Mouse (Mus musculus): ENCODE results near the gene Wdr43. TPM values are rescaled to one million over a fixed set of nuclear protein-coding genes. Genes with fewer than 3 reads are reported as not detected.

Wdr43 gene
- polyA plus RNA-seq, 1 experiment = 34.4 TPM

DNA sequence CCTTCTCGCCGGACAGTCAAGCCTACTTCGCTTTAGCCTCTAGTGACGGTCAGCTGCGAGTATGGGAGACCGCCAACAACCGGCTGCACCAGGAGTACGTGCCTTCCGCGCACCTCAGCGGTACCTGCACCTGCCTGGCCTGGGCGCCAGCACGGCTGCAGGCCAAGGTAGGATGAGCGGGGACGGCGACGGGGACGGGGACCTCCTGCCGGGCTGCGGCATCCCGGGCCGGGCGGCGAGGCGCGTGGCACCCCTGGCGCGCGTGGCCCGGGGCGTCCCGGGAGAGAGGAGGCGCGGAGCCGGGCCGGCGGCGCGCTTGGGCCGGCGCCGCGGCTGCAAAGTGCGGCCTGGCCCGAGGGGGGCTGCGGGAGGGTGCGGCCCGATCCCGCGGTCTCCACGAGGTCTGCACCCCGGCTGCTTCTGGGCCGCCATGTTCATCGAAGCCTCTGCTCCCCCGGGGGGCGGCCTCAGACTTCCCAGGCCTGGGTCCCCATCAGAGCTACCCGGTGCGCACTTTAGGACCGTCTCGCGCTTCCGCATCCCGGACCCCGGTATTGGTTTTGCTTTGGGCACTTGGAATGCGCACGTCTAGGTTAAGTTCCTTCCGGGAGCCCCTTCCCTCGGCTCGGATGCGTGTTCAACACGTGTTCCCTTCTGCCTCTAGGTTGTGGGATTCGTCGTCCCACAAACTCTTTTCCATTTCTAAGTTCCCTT lies 781 bp downstream of the Wdr43 start:
- Histone ChIP-seq H3K27me3 (ENCODE audit: control insufficient read depth, insufficient read depth, insufficient read length) (no peaks in the 10 kb centered on the region), H3K79me2 (ENCODE audit: control insufficient read depth, insufficient read depth) (peaks cover 59% of the 10 kb centered on the region), H3K36me3 (ENCODE audit: control insufficient read depth, insufficient read depth) (peaks cover 32% of the 10 kb centered on the region), H3K79me3 (ENCODE audit: low read depth) (peaks cover 53% of the 10 kb centered on the region), H3K4me3 (ENCODE audit: insufficient read depth, poor library complexity, severe bottlenecking) (peak overlapping the region; percentile 89), H3ac (ENCODE audit: control insufficient read depth, insufficient read length, low read depth) (peak overlapping the region; percentile 70)
- peak; percentile 83 for TF ChIP-seq MAX (IDR thresholded peaks at IDR 0.05)
- no peak for TF ChIP-seq USF1 (IDR thresholded peaks at IDR 0.05; ENCODE audit: low read depth)

DNA sequence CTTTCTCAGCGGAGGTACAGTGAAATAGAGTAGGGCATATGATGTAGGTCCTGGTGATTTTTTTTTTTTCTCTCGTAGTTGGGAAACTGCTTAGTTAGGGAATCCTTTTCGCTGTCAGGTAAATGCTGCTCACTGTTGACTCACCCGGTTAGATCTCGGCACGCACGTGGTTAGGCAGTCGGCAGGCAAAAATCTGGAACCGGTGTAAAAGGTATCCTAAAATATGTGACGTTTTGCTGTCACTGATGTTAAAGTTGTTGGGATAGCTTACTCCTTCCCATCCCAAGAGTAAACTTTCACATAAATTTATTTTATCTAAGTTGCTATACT lies 1.3 kb downstream of the Wdr43 start:
- peak overlapping the region; percentile 70 for H3ac ChIP-seq (ENCODE audit: control insufficient read depth, insufficient read length, low read depth)
- peaks cover 58% of the 10 kb centered on the region for H3K79me3 ChIP-seq (ENCODE audit: low read depth)
- H3K27me3 ChIP-seq (ENCODE audit: control insufficient read depth, insufficient read depth, insufficient read length) = no peaks in the 10 kb centered on the region
- H3K36me3 ChIP-seq (ENCODE audit: control insufficient read depth, insufficient read depth) = peaks cover 32% of the 10 kb centered on the region
- peaks cover 64% of the 10 kb centered on the region for H3K79me2 ChIP-seq (ENCODE audit: control insufficient read depth, insufficient read depth)
- peak overlapping the region; percentile 89 for H3K4me3 ChIP-seq (ENCODE audit: insufficient read depth, poor library complexity, severe bottlenecking)
- TF ChIP-seq FOSL1 (IDR thresholded peaks at IDR 0.05; ENCODE audit: insufficient read depth, low read length, poor library complexity, severe bottlenecking) (no peak), MAX (IDR thresholded peaks at IDR 0.05) (peak; percentile 57)

DNA sequence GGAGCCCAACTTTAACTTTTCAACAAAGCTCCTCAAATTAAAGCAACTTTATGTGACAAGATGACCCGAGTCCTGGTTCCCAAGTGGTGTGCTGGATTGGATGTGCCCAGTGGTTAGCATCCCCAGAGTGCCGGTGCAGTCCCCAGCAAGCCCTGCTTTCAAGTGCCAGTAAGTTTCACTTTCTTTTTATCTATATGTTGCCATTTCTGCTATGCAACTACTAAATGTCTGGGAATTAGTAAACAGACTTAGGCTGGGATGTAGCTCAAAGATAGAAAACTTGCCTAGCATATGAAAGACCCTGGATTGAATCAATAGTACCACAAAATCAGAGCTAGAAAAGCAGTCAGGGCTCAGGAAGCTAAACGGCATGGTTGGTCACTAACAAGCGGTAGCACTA lies 2.3 kb downstream of the Wdr43 start:
- Histone ChIP-seq H3ac (ENCODE audit: control insufficient read depth, insufficient read length, low read depth) (no peak overlapping the region), H3K79me3 (ENCODE audit: low read depth) (peaks cover 68% of the 10 kb centered on the region), H3K4me3 (ENCODE audit: insufficient read depth, poor library complexity, severe bottlenecking) (no peak overlapping the region), H3K36me3 (ENCODE audit: control insufficient read depth, insufficient read depth) (peaks cover 32% of the 10 kb centered on the region), H3K27me3 (ENCODE audit: control insufficient read depth, insufficient read depth, insufficient read length) (no peaks in the 10 kb centered on the region), H3K79me2 (ENCODE audit: control insufficient read depth, insufficient read depth) (peaks cover 74% of the 10 kb centered on the region)
- no peak for TF ChIP-seq CTCF (IDR thresholded peaks at IDR 0.05; ENCODE audit: control insufficient read depth, insufficient read depth, insufficient read length)
- TF ChIP-seq USF1 (IDR thresholded peaks at IDR 0.05; ENCODE audit: low read depth) = no peak
- TF ChIP-seq MYOG (IDR thresholded peaks at IDR 0.05; ENCODE audit: control insufficient read depth, extremely low read depth, insufficient read length) = no peak
- no peak for TF ChIP-seq CEBPB (IDR thresholded peaks at IDR 0.05; ENCODE audit: low read depth)
- no peak for TF ChIP-seq FOSL1 (IDR thresholded peaks at IDR 0.05; ENCODE audit: insufficient read depth, low read length, poor library complexity, severe bottlenecking)
- no peak for TF ChIP-seq MAX (IDR thresholded peaks at IDR 0.05)
- TF ChIP-seq MYOD1 (IDR thresholded peaks at IDR 0.05; ENCODE audit: control insufficient read depth, insufficient read length, low read depth) = no peak

DNA sequence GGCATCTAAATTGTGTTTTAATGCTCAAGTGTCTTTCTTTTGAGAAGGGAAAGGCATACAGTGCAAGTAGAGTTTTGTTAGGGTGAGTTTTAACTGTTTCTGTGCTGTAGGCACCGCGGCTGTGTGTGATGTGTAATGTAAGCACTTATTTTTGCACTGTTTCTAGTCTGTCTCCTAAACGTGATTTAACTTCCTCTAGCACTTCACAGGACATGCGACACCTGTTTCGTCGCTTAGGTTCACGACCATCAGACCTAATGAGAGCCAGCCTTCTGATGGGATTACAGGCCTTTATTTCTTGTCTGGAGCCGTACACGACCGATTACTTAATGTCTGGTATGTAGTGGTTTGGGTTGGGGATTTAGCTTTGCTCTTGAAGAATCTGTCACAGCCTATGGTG lies 16.1 kb downstream of the Wdr43 start:
- peaks cover 79% of the 10 kb centered on the region for H3K79me3 ChIP-seq (ENCODE audit: low read depth)
- peaks cover 99% of the 10 kb centered on the region for H3K79me2 ChIP-seq (ENCODE audit: control insufficient read depth, insufficient read depth)
- no peak overlapping the region for H3K4me3 ChIP-seq (ENCODE audit: insufficient read depth, poor library complexity, severe bottlenecking)
- peaks cover 95% of the 10 kb centered on the region for H3K36me3 ChIP-seq (ENCODE audit: control insufficient read depth, insufficient read depth)
- no peak overlapping the region for H3ac ChIP-seq (ENCODE audit: control insufficient read depth, insufficient read length, low read depth)
- H3K27me3 ChIP-seq (ENCODE audit: control insufficient read depth, insufficient read depth, insufficient read length) = no peaks in the 10 kb centered on the region
- TF ChIP-seq CTCF (IDR thresholded peaks at IDR 0.05; ENCODE audit: control insufficient read depth, insufficient read depth, insufficient read length) = no peak
- no peak for TF ChIP-seq FOSL1 (IDR thresholded peaks at IDR 0.05; ENCODE audit: insufficient read depth, low read length, poor library complexity, severe bottlenecking)
- no peak for TF ChIP-seq CEBPB (IDR thresholded peaks at IDR 0.05; ENCODE audit: low read depth)
- no peak for TF ChIP-seq MYOG (IDR thresholded peaks at IDR 0.05; ENCODE audit: control insufficient read depth, extremely low read depth, insufficient read length)
- TF ChIP-seq MYOD1 (IDR thresholded peaks at IDR 0.05; ENCODE audit: control insufficient read depth, insufficient read length, low read depth) = no peak
- TF ChIP-seq USF1 (IDR thresholded peaks at IDR 0.05; ENCODE audit: low read depth) = no peak
- no peak for TF ChIP-seq MAX (IDR thresholded peaks at IDR 0.05)

DNA sequence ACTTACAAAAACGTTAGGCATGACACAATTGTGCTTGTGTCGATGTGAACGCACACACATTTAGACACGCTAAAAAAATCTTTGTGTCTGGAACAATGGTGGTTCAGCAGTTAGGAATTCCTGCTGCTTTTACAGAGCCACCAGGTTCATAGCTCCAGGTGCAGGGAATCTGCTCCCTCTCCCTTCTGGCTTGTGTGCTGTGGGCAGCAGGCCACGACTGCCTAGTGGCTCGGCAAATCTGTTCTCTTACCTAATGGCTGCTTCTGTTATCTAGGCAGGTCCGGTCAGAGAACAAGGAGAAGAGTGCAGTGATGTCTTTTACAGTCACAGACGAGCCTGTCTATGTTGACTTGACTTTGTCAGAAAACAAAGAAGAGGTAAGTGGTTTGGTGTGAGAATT lies 17.7 kb downstream of the Wdr43 start:
- Histone ChIP-seq H3K36me3 (ENCODE audit: control insufficient read depth, insufficient read depth) (peaks cover 95% of the 10 kb centered on the region), H3K79me3 (ENCODE audit: low read depth) (peaks cover 78% of the 10 kb centered on the region), H3ac (ENCODE audit: control insufficient read depth, insufficient read length, low read depth) (no peak overlapping the region), H3K27me3 (ENCODE audit: control insufficient read depth, insufficient read depth, insufficient read length) (no peaks in the 10 kb centered on the region), H3K4me3 (ENCODE audit: insufficient read depth, poor library complexity, severe bottlenecking) (no peak overlapping the region), H3K79me2 (ENCODE audit: control insufficient read depth, insufficient read depth) (peaks cover 99% of the 10 kb centered on the region)
- TF ChIP-seq USF1 (IDR thresholded peaks at IDR 0.05; ENCODE audit: low read depth) (no peak), MYOD1 (IDR thresholded peaks at IDR 0.05; ENCODE audit: control insufficient read depth, insufficient read length, low read depth) (no peak), MAX (IDR thresholded peaks at IDR 0.05) (no peak), CTCF (IDR thresholded peaks at IDR 0.05; ENCODE audit: control insufficient read depth, insufficient read depth, insufficient read length) (no peak), FOSL1 (IDR thresholded peaks at IDR 0.05; ENCODE audit: insufficient read depth, low read length, poor library complexity, severe bottlenecking) (no peak), CEBPB (IDR thresholded peaks at IDR 0.05; ENCODE audit: low read depth) (no peak), MYOG (IDR thresholded peaks at IDR 0.05; ENCODE audit: control insufficient read depth, extremely low read depth, insufficient read length) (no peak)

DNA sequence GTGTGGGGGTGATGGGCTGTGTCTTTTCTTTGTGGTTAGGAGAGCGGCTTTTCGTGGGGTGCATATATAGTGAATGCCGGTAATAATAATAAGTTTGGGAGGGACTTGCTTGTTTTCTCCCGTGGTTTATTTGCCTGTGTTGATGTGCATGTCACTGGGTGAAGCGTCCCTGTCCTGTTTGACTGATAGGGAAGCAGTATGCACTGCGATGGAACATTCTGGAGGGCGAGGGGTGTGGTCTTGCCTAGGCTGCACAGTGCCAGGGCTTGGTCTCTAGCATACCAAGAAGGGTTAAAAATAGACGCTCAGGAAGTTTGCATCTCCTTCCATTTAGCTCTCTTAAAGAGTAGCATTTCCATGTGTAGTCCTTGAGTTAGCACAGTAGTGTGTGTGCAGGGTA lies 21.1 kb downstream of the Wdr43 start:
- Histone ChIP-seq H3K27me3 (ENCODE audit: control insufficient read depth, insufficient read depth, insufficient read length) (no peaks in the 10 kb centered on the region), H3K36me3 (ENCODE audit: control insufficient read depth, insufficient read depth) (peaks cover 97% of the 10 kb centered on the region), H3K4me3 (ENCODE audit: insufficient read depth, poor library complexity, severe bottlenecking) (no peak overlapping the region), H3K79me2 (ENCODE audit: control insufficient read depth, insufficient read depth) (peaks cover 98% of the 10 kb centered on the region), H3ac (ENCODE audit: control insufficient read depth, insufficient read length, low read depth) (no peak overlapping the region), H3K79me3 (ENCODE audit: low read depth) (peaks cover 73% of the 10 kb centered on the region)
- TF ChIP-seq MYOG (IDR thresholded peaks at IDR 0.05; ENCODE audit: control insufficient read depth, extremely low read depth, insufficient read length) = no peak

All from C2C12 (cell line).